Mouse (Mus musculus): ENCODE measurements around the gene Ccdc106.
"Not testable (repeated sequence)": the region's sequence is repeated elsewhere in the genome, so short reads cannot be mapped to it uniquely, and the experiment has no call there.

The Ccdc106 gene

DNA sequence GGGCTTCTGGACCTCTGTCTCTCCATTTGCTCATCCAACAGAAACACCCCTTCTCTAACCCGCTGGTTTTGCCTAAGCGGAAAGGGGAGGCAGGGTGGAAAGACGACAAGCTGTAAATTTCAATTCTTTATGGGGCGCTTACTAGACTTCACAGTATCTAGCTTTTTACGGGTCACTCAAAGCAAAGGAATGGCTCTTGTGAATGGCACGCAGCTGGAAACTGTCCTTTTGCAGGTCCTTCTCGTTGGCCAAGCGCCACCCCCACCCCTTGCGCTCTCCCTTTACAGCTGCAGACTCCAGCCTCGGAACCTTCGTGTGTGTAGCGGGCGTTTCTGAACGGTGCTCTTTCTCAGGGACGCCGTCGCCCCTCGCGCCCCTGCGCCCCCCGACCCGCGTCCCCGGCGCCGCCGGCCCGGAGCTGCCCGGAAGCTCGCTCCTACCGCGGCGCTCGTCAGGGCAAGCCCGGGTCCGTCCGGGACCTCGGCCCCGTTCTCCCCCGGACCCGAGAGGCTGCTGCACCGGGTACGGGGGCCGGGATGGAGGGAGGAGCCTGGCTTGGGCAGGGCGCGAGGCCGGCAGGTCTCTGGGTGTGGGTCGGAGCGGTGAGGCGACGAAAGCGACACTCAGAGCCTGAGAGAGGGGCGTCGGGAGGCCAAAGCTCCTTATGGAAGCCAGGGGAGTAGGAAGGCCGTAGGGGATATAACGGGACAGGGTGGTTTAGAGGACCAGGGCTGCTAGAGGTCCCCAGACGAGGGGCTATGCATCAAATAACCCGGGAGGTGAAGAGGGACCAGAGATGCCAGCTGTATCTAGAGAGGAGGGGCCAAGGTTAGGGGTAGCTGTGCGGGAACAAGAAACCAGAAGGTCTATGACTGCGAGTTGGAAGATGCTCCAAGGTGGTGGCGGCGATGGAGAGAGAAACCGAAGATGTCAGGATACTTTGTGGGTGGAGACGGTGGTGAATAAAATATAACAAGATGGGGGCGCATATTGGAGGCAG, 31.1 kb downstream of the Ccdc106 start, which contains the start of gene Zfp580:
Gene Zfp580 (plus strand): TSS at position 346 of the 1,000 bp plus-strand sequence.
- DNase-seq (ENCODE audit: low spot score) = no peak

- DNase-seq (ENCODE audit: low spot score) = no peak
These were observed 32.1 kb downstream of the Ccdc106 start for GRCm38 (mm10) chr7:5052438-5052837.

DNA sequence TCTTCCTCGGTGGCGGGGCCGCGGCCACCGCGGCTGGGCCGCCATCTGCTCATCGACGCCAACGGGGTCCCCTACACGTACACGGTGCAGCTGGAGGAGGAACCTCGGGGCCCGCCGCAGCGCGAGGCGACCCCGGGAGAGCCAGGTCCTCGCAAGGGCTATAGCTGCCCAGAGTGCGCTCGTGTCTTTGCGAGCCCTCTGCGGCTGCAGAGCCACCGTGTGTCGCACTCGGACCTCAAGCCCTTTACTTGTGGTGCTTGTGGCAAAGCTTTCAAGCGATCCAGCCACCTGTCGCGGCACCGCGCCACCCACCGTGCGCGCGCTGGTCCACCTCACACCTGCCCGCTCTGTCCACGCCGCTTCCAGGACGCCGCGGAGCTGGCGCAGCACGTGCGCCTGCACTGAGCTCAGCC, 32.6 kb downstream of the Ccdc106 start:
- DNase-seq (ENCODE audit: low spot score) = no peak

DNA sequence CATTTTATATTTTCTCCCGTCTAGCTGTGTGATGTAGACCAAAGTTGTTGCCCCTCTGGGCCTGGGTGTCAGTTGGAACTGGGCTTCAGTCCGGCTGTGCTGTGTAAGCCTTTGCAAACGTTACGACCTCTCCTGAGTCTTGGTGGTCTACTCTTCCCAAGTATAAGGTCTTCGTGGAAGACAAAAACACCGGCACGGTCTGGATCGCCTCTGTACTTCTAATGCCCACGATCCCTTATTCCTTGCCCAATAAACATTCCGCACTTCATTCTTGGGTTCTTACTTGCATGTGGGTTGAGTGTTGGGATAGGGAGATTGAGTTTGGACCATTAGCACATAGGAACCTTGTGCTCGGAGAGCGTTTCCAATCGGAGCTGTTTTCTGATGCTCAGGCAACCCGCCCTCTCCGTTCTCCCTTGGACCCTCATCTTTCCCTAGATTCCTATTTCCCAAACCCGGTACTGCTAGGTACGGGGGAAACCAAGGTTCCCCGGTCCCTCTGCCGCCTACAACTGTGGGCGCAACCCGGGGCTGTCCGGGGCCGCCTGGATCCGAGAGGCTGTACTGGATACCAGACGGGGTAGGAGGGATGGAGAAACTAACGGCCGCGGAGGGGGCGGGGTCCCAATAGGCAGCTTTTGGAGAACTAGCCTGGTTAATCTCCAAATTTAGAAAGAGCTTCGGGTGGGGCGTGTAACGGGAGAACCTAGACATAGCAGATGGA, 33.3 kb downstream of the Ccdc106 start:
- DNase-seq (ENCODE audit: low spot score) = no peak

DNA sequence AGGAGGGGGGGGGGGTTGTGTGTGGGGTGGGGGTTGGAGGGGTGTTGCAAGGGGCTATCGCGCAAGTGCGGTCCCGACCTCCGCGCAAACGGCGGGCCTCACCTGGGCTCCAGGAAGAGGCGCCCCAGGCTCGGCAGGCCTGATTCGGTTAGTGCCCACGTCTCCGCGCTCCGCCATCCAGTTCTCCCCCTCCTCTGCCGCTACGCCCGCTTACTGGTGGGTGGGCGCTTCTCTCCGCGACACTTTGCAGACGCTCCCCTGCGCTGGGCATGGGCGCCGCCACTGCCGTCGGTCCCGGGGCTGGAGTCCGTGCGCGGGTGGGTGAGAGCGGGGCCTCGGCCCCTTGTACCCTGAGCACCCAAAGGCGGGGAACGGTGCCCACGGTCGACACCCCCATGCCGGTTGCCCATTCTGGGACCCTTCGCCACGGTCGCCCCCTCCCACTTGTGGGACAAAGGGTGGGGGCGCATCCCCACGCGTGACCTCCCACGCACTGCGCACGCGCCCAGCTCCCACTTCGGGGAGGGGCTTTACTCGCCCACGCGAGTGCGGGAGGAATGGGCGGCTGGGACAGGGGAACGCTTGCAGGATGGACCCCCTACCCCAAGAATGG, 36.4 kb downstream of the Ccdc106 start:
- no peak for DNase-seq (ENCODE audit: low spot score)

DNA sequence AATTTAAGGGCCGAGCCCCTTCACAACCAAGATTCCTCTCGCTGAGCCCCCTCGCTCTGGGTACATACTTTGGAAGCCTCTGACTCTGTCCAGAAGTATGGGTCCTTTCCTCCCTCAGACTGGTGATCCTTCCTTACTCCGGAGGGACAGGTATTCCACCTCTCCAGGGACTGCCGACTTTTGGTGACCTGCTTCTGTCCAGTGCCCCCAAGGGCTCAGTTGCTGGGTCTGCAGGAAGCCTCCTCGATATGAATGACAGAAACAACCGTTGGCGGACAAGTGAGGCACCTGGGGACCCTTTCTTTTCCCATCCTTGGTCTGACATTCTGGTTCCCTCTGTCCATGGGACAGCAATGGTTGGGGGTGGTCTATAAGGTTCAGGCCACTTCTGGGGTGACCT, 37.0 kb downstream of the Ccdc106 start:
- no peak for DNase-seq (ENCODE audit: low spot score)

GRCm38 (mm10) chr7:5057804-5058203, 37.5 kb downstream of the Ccdc106 start:
- no peak for DNase-seq (ENCODE audit: low spot score)

- no peak for DNase-seq (ENCODE audit: low spot score)
These were observed 38.3 kb downstream of the Ccdc106 start for GRCm38 (mm10) chr7:5058631-5059030.

- DNase-seq (ENCODE audit: low spot score) = no peak
These were observed 39.1 kb downstream of the Ccdc106 start for GRCm38 (mm10) chr7:5059421-5059820.

DNA sequence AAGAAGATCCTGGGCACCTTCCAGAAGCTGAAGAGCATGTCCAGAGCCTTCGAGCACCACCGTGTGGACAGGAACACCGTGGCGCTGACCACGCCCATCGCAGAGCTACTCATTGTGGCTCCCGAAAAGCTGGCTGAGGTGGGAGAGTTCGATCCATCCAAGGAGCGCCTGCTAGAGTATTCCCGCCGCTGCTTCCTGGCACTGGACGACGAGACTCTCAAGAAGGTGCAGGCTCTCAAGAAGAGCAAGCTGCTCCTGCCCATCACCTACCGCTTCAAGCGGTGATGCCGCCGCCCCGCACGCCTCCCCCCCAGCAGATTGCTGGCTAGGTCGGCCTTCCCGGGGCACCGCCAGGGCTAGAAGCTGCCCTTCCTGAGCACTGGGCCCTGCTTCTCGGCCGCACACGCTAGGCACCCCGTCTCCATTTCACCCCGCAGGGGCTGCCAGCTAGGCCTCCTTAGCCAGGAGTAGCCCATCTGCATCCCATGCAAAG, 39.9 kb downstream of the Ccdc106 start:
- peak; percentile 75 for DNase-seq (ENCODE audit: low spot score)

GRCm38 (mm10) chr7:5060944-5061773, 40.8 kb downstream of the Ccdc106 start:
- peak; percentile 97 for DNase-seq (ENCODE audit: low spot score)

GRCm38 (mm10) chr7:5061774-5062359, 41.5 kb downstream of the Ccdc106 start, which contains the start of gene U2af2:
U2af2 (plus strand) TSS chr7:5062143.
- DNase-seq (ENCODE audit: low spot score) = peak; percentile 86

DNA sequence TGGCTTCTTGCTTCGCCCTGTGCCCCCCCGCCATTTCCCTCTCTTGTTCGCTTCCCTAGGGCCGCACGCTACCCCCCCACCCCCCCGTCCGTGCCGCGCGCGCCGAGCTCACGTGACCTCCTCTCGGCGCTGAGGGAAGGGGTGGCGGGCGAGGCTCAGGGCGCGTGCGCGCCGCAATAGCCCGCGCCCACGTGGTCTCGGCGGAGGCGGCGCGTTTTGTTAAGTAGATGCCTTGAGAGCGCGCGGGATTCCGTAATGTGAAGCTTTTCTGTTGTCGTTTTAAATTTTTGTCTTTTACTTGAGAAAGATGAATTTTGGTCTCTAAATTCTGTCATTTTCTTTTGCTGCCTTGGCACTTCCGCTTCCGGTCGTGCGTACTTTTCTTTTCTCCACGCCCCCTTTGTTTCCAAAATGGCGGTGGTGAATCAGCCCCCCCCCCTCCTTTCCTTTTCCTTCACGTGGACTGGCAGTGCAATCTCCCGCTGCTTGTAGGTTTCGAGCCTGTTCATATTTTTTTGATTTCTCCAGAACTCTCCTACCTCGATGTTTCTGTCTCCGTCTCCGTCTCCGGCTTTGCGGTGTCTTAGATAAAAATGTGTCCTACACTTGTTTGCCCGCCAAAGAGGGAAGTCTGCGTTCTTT, 42.1 kb downstream of the Ccdc106 start:
- peak; percentile 84 for DNase-seq (ENCODE audit: low spot score)

GRCm38 (mm10) chr7:5064886-5065285, 44.5 kb downstream of the Ccdc106 start:
- DNase-seq (ENCODE audit: low spot score) = no peak

DNA sequence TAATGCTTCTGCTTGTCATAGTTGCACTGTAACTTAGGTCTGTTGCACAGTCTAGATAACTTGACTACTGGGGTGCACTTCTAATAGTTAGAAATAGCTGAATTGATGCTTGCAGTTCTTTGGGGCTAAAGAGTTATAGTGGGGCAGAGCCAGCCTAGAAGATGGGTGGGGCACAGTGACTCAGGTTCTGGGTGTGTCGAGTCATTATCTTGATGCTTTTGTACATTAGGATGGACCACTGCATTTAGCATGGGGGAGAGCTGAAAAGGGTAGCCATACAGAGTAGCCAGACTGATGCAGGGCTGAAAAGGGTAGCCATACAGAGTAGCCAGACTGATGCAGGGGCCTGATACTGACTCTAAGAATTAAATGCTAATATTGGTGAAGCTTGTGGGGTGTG, 53.2 kb downstream of the Ccdc106 start:
- DNase-seq (ENCODE audit: low spot score) = no peak

GRCm38 (mm10) chr7:5074984-5075383, 54.6 kb downstream of the Ccdc106 start:
- no peak for DNase-seq (ENCODE audit: low spot score)

DNA sequence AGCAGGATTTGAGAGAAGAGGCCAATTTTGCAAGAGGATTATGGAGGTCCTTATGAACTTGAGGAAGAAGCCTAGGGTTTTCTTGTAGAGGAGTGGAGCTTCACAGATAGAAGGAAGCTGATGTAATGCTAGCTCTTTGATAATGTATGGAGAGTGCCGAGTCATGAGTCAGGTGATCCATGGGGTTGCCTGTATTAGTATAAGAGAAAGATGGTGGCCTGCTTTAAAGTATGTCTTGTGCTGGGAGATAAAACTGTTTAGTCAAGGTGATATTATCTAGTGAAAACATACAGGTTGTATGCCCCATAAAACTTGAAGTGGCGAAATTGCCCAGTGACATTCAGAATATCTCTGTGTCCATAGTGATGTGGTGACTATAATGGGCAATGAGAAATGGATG, 56.6 kb downstream of the Ccdc106 start:
- peak; percentile 67 for DNase-seq (ENCODE audit: low spot score)

GRCm38 (mm10) chr7:5079365-5080009, 59.1 kb downstream of the Ccdc106 start:
- not testable (repeated sequence) for DNase-seq (ENCODE audit: low spot score)

DNA sequence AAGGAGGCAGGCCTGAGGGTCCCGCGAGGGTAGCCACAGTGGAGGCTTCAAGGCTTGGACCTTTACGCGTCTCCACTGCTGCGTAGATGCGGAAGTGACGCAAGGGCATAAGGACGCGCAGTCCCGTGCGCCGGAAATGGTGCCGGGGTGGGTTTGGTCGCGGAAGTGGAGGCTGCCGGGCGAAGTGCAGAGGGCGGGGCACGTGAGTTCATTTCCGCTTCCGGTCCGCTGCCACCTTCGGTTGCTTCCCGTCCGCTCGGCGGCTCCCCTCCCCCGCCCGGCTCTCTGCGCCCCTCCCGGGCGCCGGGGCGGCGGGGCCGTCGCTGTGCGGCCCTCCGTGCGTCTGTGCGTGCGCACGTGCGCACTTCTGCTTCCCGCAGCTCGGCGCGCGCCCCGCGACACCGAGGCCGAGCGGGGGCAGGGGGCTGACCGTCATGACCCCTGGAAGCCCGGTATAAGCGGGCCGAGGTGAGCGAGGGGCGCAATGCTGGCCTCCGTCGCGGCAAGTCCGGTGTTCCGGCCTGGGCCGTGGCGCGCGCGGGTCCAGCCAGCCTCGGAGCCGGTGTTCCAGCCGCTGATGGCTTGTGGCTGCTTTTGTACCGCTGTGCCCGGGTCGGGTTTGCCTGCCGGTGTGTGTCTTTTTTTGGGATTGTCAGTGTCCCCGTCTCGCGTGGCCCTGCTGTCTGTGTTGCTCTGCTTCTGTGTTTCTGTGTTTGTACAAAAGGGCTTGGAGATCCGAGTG, 59.8 kb downstream of the Ccdc106 start, which contains the start of gene Epn1:
Gene Epn1 (plus strand): TSS at position 226 of the 742 bp plus-strand sequence.
- peak; percentile 92 for DNase-seq (ENCODE audit: low spot score)

All from c-Kit-positive CD71-positive TER-119-positive erythroid progenitor cells, embryonic 14.5 days (primary cell).